Mouse (Mus musculus): Measurements from ENCODE around the gene Tmem156. TPM values are rescaled to one million over a fixed set of nuclear protein-coding genes. Genes with fewer than 3 reads are reported as not detected.
A peak's percentile ranks its signal among the peaks of the same experiment; 100 is the strongest.
"Not testable (repeated sequence)": the region's sequence is repeated elsewhere in the genome, so short reads cannot be mapped to it uniquely, and the experiment has no call there.

The Tmem156 gene
- polyA plus RNA-seq, 1 experiment from 2014 or later = not detected

DNA sequence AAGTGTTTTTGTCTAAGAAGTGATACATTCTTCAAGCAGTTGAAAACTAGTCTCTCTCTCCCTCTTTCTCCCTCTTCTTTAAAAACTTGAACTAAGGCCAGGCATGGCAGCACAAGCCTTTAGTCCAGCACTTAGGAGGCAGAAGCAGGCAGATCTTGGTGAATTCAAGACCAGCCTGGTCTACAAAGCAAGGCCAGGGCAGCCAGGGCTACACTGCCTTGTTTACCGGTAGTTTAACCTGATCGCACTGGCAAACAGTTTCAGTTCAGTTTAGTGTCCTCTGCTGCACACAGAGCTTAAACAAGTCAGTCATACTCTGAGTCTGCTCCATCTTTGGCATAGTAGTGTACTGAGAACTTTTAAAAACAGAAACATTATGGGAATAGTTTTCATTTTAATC is 24.9 kb upstream of the Tmem156 start:
- H3K4me2 ChIP-seq = no peak overlapping the region
- no peak overlapping the region for H3K9ac ChIP-seq
- H3K4me3 ChIP-seq = no peak overlapping the region
- 94% methylated on average over 2 of the region's 2 CpGs for WGBS
- H3K27ac ChIP-seq = no peak overlapping the region
- no peaks in the 10 kb centered on the region for H3K27me3 ChIP-seq
- ATAC-seq (replicated peaks; ENCODE audit: insufficient number of reproducible peaks, insufficient read depth, low FRiP score, low read depth) = no peak
- H3K36me3 ChIP-seq = peaks cover 7% of the 10 kb centered on the region; the same call in 1 of the 2 replicates
- H3K9me3 ChIP-seq (replicated peaks) = no peaks in the 10 kb centered on the region
- H3K4me1 ChIP-seq (replicated peaks) = peaks cover 5% of the 10 kb centered on the region; the same call in 1 of the 2 replicates

DNA sequence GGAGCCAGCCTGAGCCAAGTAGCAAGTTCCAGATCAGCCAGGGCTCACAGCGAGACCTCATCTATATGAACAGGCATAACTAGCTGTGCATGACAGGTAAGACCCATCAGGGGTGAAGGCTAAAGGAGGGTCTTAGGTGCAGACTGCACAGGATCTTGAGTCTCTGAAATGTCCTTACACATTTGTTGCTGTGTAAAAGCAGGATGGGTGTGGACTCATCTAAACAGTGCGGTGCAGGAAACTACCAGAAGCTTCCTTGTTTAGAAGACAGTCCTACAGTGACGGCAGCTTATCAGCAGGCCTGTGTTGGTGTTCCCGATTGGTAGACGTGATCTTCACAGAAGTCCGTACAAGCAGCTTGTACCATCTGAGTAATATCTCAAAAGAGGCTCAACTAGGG is 21.4 kb upstream of the Tmem156 start:
- no peak overlapping the region for H3K4me2 ChIP-seq
- peaks cover 10% of the 10 kb centered on the region for H3K4me1 ChIP-seq (replicated peaks)
- H3K9me3 ChIP-seq (replicated peaks) = no peaks in the 10 kb centered on the region
- no peaks in the 10 kb centered on the region for H3K27me3 ChIP-seq
- H3K4me3 ChIP-seq = no peak overlapping the region
- no peak overlapping the region for H3K9ac ChIP-seq
- H3K27ac ChIP-seq = peak overlapping the region; percentile 8; the same call in 1 of the 2 replicates
- ATAC-seq (replicated peaks; ENCODE audit: insufficient number of reproducible peaks, insufficient read depth, low FRiP score, low read depth) = no peak
- 52% methylated on average over 6 of the region's 6 CpGs for WGBS
- peaks cover 7% of the 10 kb centered on the region; the same call in 1 of the 2 replicates for H3K36me3 ChIP-seq

DNA sequence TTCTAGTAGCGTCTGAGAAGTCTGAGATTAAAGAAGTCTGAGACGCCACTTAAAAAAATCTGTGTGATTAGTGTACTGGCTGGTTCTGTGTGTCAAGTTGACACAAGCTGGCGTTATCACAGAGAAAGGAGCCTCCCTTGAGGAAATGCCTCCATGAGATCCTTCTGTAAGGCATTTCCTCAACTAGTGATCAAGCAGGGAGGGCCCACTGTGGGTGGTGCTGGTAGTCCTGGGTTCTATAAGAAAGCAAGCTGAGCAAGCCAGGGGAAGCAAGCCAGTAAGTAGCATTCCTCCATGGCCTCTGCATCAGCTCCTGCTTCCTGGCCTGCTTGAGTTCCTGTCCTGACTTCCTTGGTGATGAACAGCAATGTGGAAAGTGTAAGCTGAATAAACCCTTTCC is 20.3 kb upstream of the Tmem156 start:
- not testable (repeated sequence) for H3K4me2 ChIP-seq; H3K9me3 ChIP-seq (replicated peaks); H3K4me1 ChIP-seq (replicated peaks); H3K9ac ChIP-seq; H3K4me3 ChIP-seq; ATAC-seq (replicated peaks; ENCODE audit: insufficient number of reproducible peaks, insufficient read depth, low FRiP score, low read depth); H3K36me3 ChIP-seq; H3K27me3 ChIP-seq
- 31% methylated on average over 3 of the region's 3 CpGs for WGBS
- 0 out of 2 replicates have a peak overlapping the region, but pooled peaks have one; percentile 0 for H3K27ac ChIP-seq

DNA sequence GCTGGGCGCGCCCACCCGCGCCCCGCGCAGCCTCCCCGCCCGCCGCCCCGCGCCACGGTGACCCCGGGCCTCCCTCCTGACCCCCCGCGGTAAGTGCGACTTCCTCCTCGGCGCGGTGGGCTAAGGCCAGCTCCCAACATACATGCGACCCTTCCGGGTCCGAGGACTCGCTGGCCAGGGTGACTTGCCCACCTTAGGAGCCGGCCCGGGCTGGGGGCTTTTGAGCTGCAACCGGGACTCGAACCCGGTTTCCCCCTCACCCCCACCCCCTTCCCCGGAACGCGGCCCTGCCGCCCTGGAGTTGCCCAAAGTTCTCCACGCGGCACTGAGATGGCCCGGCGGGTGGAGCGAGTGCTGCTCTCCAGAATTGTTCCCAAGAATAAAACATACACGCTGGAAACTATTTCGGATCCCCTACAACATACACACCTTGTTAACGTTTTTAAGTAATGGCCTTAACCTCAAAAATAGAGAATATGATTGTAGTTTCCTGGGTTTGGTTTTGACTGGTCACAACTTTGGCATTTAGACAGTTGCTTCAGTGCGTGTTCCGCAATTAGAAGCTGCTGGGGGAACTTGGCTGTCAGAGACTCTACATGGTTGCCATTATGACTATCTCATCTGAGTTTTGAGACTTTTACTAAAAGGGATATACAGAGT is 16.0 kb upstream of the Tmem156 start:
- Histone ChIP-seq H3K9ac (peak overlapping the region; percentile 94), H3K27me3 (no peaks in the 10 kb centered on the region), H3K36me3 (no peaks in the 10 kb centered on the region), H3K9me3 (replicated peaks) (no peaks in the 10 kb centered on the region), H3K4me2 (peak overlapping the region; percentile 85), H3K4me3 (peak overlapping the region; percentile 95), H3K4me1 (replicated peaks) (peaks cover 11% of the 10 kb centered on the region), H3K27ac (peak overlapping the region; percentile 86)
- 2% methylated on average over 42 of the region's 42 CpGs for WGBS
- peak; percentile 9 for ATAC-seq (replicated peaks; ENCODE audit: insufficient number of reproducible peaks, insufficient read depth, low FRiP score, low read depth)

DNA sequence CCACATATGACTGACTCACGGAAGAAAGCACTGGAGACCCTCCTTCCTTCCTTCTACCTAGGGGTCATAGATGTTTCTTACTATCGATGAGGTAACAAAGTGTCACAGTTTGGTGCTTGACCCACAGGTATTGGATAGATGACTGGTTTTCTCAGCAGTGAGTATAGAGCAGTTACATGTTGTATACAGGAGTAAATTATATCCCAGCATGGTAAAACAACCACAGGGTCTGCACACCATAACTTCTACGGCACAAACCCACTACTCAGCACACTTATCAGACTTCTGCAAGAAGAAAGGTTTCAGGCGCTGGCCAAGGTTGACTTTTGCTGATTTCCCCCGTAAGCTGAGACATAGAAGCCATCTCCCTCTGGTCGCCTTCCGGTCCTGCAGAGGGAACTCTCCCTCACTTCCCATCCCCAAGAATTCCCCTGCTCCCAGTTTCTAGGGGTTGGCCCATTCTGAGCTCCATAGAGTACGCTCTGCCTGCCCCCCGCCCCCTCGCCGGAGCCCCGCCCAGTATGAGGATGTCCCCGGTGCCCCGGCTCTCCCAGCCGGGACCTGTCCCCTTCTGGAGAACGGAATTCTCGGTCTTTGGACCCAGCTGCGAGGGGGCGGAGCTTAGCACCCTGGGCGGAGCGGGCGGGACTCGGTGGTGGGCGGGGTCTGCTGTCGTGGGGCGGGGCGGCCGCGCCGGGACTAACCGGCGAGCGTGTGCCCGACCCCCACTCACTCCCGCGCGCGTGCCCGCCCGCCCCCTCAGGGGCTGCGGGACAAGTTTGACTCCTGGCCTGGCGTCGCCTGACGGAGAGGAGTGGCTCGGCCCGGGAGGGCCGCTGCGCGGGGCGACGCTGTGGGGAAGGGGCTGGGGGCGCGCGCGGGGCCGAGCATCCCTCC is 15.2 kb upstream of the Tmem156 start, which contains the start of gene Klhl5:
TSS of gene Klhl5 (plus strand) at position 664 of the 897 bp plus-strand sequence.
- Histone ChIP-seq H3K9ac (peak within 1 kb of the TSS; percentile 94), H3K27ac (peak within 1 kb of the TSS; percentile 86), H3K4me2 (peak within 1 kb of the TSS; percentile 85), H3K27me3 (no peaks in the 10 kb centered on the region), H3K4me1 (replicated peaks) (peaks cover 15% of the 10 kb centered on the region), H3K4me3 (peak within 1 kb of the TSS; percentile 95), H3K9me3 (replicated peaks) (no peaks in the 10 kb centered on the region), H3K36me3 (no peaks in the 10 kb centered on the region)
- 3% methylated on average over 55 of the region's 56 CpGs for WGBS
- ATAC-seq (replicated peaks; ENCODE audit: insufficient number of reproducible peaks, insufficient read depth, low FRiP score, low read depth) = peak; percentile 92

- 29% methylated on average over 10 of the region's 10 CpGs for WGBS
- H3K36me3 ChIP-seq = no peaks in the 10 kb centered on the region
- peaks cover 16% of the 10 kb centered on the region for H3K4me1 ChIP-seq (replicated peaks)
- H3K4me3 ChIP-seq = no peak overlapping the region
- no peak for ATAC-seq (replicated peaks; ENCODE audit: insufficient number of reproducible peaks, insufficient read depth, low FRiP score, low read depth)
- H3K27me3 ChIP-seq = no peaks in the 10 kb centered on the region
- no peak overlapping the region for H3K27ac ChIP-seq
- no peaks in the 10 kb centered on the region for H3K9me3 ChIP-seq (replicated peaks)
- H3K4me2 ChIP-seq = peak overlapping the region; percentile 18; the same call in 1 of the 2 replicates
- no peak overlapping the region for H3K9ac ChIP-seq
Observed at GRCm38 (mm10) chr5:65102641-65103042, 10.7 kb upstream of the Tmem156 start.

- 37% methylated on average over 3 of the region's 3 CpGs for WGBS
- Histone ChIP-seq H3K4me3 (no peak overlapping the region), H3K27ac (no peak overlapping the region), H3K9ac (no peak overlapping the region), H3K9me3 (replicated peaks) (no peaks in the 10 kb centered on the region), H3K4me2 (peak overlapping the region; percentile 18; the same call in 1 of the 2 replicates), H3K4me1 (replicated peaks) (peaks cover 16% of the 10 kb centered on the region), H3K36me3 (no peaks in the 10 kb centered on the region), H3K27me3 (no peaks in the 10 kb centered on the region)
- no peak for ATAC-seq (replicated peaks; ENCODE audit: insufficient number of reproducible peaks, insufficient read depth, low FRiP score, low read depth)
Observed at GRCm38 (mm10) chr5:65102026-65102640, 10.2 kb upstream of the Tmem156 start.

DNA sequence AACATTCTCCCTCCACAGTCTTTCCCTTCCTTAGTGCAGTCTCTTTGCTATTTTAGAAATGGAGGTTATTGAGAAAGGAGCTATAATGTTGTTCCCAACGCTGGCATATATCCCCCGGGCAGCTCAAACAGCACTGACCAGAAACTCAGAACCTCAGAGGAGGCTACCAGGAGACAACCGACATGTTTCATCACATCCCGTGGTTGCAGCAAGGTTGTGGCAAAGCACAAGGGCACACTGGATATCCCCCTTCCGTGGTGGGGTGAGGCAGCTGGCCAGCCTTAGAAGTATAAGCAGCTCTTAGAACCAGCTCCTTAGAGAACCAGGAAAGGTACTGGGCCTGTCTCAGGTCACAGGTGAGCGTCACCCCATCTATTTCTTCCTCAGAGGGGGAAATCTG is 9.7 kb upstream of the Tmem156 start:
- ATAC-seq (replicated peaks; ENCODE audit: insufficient number of reproducible peaks, insufficient read depth, low FRiP score, low read depth) = no peak
- no peaks in the 10 kb centered on the region for H3K27me3 ChIP-seq
- H3K9me3 ChIP-seq (replicated peaks) = no peaks in the 10 kb centered on the region
- 80% methylated on average over 6 of the region's 6 CpGs for WGBS
- peaks cover 16% of the 10 kb centered on the region for H3K4me1 ChIP-seq (replicated peaks)
- no peak overlapping the region for H3K4me2 ChIP-seq
- H3K9ac ChIP-seq = no peak overlapping the region
- H3K36me3 ChIP-seq = no peaks in the 10 kb centered on the region
- H3K4me3 ChIP-seq = no peak overlapping the region
- no peak overlapping the region for H3K27ac ChIP-seq

GRCm38 (mm10) chr5:65101209-65101608 is 9.3 kb upstream of the Tmem156 start:
- no peak overlapping the region for H3K9ac ChIP-seq
- no peaks in the 10 kb centered on the region for H3K9me3 ChIP-seq (replicated peaks)
- no peak overlapping the region for H3K4me2 ChIP-seq
- WGBS = 74% methylated on average over 5 of the region's 5 CpGs
- H3K4me1 ChIP-seq (replicated peaks) = peaks cover 16% of the 10 kb centered on the region
- no peaks in the 10 kb centered on the region for H3K36me3 ChIP-seq
- no peak overlapping the region for H3K4me3 ChIP-seq
- H3K27ac ChIP-seq = no peak overlapping the region
- H3K27me3 ChIP-seq = no peaks in the 10 kb centered on the region
- ATAC-seq (replicated peaks; ENCODE audit: insufficient number of reproducible peaks, insufficient read depth, low FRiP score, low read depth) = no peak

DNA sequence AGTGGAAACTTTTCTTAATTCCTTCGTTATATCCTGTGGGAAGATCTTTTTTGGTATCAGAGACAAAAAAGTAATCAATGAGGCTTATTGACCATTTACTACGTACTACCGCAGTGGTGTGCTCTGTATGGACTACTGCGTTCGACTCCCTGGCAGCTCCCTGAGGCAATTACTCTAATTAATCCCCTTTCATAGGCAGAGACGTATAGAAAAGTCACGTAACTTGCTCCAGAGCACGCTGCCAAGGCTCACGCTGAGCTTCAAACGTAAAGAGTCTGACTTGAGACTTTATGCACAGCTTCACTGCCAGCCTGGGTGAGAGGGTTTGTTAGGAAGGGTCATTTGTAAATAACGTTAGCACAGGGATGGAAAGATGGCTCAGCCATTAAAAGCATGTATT is 8.1 kb upstream of the Tmem156 start:
- WGBS = 84% methylated on average over 11 of the region's 11 CpGs
- Histone ChIP-seq H3K36me3 (no peaks in the 10 kb centered on the region), H3K27ac (no peak overlapping the region), H3K4me2 (no peak overlapping the region), H3K4me1 (replicated peaks) (peaks cover 16% of the 10 kb centered on the region), H3K9ac (no peak overlapping the region), H3K27me3 (no peaks in the 10 kb centered on the region), H3K4me3 (no peak overlapping the region), H3K9me3 (replicated peaks) (no peaks in the 10 kb centered on the region)
- ATAC-seq (replicated peaks; ENCODE audit: insufficient number of reproducible peaks, insufficient read depth, low FRiP score, low read depth) = no peak

- no peaks in the 10 kb centered on the region for H3K9me3 ChIP-seq (replicated peaks)
- WGBS = 64% methylated on average over 5 of the region's 5 CpGs
- H3K9ac ChIP-seq = no peak overlapping the region
- no peaks in the 10 kb centered on the region for H3K36me3 ChIP-seq
- no peak for ATAC-seq (replicated peaks; ENCODE audit: insufficient number of reproducible peaks, insufficient read depth, low FRiP score, low read depth)
- H3K27me3 ChIP-seq = no peaks in the 10 kb centered on the region
- peaks cover 10% of the 10 kb centered on the region for H3K4me1 ChIP-seq (replicated peaks)
- no peak overlapping the region for H3K27ac ChIP-seq
- no peak overlapping the region for H3K4me3 ChIP-seq
- no peak overlapping the region for H3K4me2 ChIP-seq
Observed at GRCm38 (mm10) chr5:65097457-65097856, 5.5 kb upstream of the Tmem156 start.

All from heart, embryonic 15.5 days (tissue).